Mouse (Mus musculus) limb, embryonic 11.5 days (tissue): ENCODE measurements around the gene Abhd4. TPM values are rescaled to one million over a fixed set of nuclear protein-coding genes. Genes with fewer than 3 reads are reported as not detected.

Experiments used
- ATAC-seq: fragments of 200-750 bp; cut with Nextera tagmentation; 2 replicates; pipeline ENCODE4 v1.8.0; 2017; ENCODE audit warnings: low read depth; ENCODE audit not compliant: insufficient number of reproducible peaks, low FRiP score, low TSS enrichment
- DNase-seq: peaks from one replicate; pipeline ENCODE4 v3.0.0-alpha.2; 2015; ENCODE audit warnings: low spot score
- H3K27ac ChIP-seq: fragments of 300-500 bp; sonication (generic); replicated peaks from 2 replicates; pipeline ENCODE4 v1.5.1; 2014; ENCODE audit warnings: low read depth, mild to moderate bottlenecking, low read length
- H3K27me3 ChIP-seq: fragments of 300-500 bp; sonication (generic); 2 replicates; pipeline ENCODE4 v1.6.1; 2014; ENCODE audit warnings: mild to moderate bottlenecking, low read length, mixed read lengths; ENCODE audit not compliant: control insufficient read depth, insufficient read depth
- H3K36me3 ChIP-seq: fragments of 300-500 bp; sonication (generic); 2 replicates; pipeline ENCODE4 v1.6.1; 2014; ENCODE audit warnings: mild to moderate bottlenecking, low read length, moderate library complexity, mixed read lengths; ENCODE audit not compliant: control insufficient read depth, insufficient read depth
- H3K4me1 ChIP-seq: fragments of 300-500 bp; sonication (generic); 2 replicates; pipeline ENCODE4 v1.6.1; 2014; ENCODE audit warnings: low read length, mixed read lengths; ENCODE audit not compliant: control insufficient read depth, insufficient read depth
- H3K4me2 ChIP-seq: fragments of 300-500 bp; sonication (generic); 2 replicates; pipeline ENCODE4 v1.6.1; 2014; ENCODE audit warnings: low read depth, mild to moderate bottlenecking, moderate library complexity; ENCODE audit not compliant: severe bottlenecking
- H3K4me3 ChIP-seq: fragments of 300-500 bp; sonication (generic); 2 replicates; pipeline ENCODE4 v1.5.1; 2014; ENCODE audit warnings: low read depth, low read length
- H3K9ac ChIP-seq: fragments of 300-500 bp; sonication (generic); 2 replicates; pipeline ENCODE4 v1.6.1; 2014; ENCODE audit warnings: mild to moderate bottlenecking, low read length
- H3K9me3 ChIP-seq: fragments of 300-500 bp; sonication (generic); 2 replicates; pipeline ENCODE4 v1.6.1; 2016; ENCODE audit warnings: low read length; ENCODE audit not compliant: control insufficient read depth
- WGBS: fragments of 180-500 bp; shearing (Covaris S2); extraction: QIAGEN DNeasy Blood & Tissue Kit; methylation state at CpG from one replicate; pipeline ENCODE4 v1.1.7; 2014; 5-methylcytosine and 5-hydroxymethylcytosine counted together
- polyA plus RNA-seq: library from polyadenylated mRNA; unstranded; fragments of >200 nt; fragmentation: Nextera tagmentation; extraction: Ambion mirVana; gene quantifications from 2 replicates; pipeline ENCODE4 v1.2.1, GENCODE M21; 2014

Abhd4 gene
- polyA plus RNA-seq, 1 experiment from 2014 or later = 38.9 TPM

- no peak overlapping the region for H3K4me3 ChIP-seq
- H3K9ac ChIP-seq = no peak overlapping the region
- WGBS = 69% methylated on average over 7 of the region's 7 CpGs
- no peaks in the 10 kb centered on the region for H3K9me3 ChIP-seq
- DNase-seq = no peak
- H3K4me1 ChIP-seq = peaks cover 7% of the 10 kb centered on the region
- H3K36me3 ChIP-seq = peaks cover 2% of the 10 kb centered on the region; the same call in 1 of the 2 replicates
- no peak overlapping the region for H3K27ac ChIP-seq
- H3K4me2 ChIP-seq = no peak overlapping the region
- H3K27me3 ChIP-seq = no peaks in the 10 kb centered on the region
- ATAC-seq = no peak
Observed at GRCm38 (mm10) chr14:54258131-54258670, 4.2 kb downstream of the Abhd4 start.

- DNase-seq = peak; percentile 98
- WGBS = under 1% methylated on average over 35 of the region's 35 CpGs
- H3K9ac ChIP-seq = peak overlapping the region; percentile 58; the same call in 1 of the 2 replicates
- H3K9me3 ChIP-seq = no peaks in the 10 kb centered on the region
- peaks cover 7% of the 10 kb centered on the region for H3K4me1 ChIP-seq
- peak overlapping the region; percentile 64 for H3K27ac ChIP-seq
- no peaks in the 10 kb centered on the region for H3K27me3 ChIP-seq
- peak; percentile 92 for ATAC-seq
- H3K36me3 ChIP-seq = peaks cover 2% of the 10 kb centered on the region; the same call in 1 of the 2 replicates
- peak overlapping the region; percentile 83 for H3K4me2 ChIP-seq
- peak overlapping the region; percentile 62 for H3K4me3 ChIP-seq
Observed at GRCm38 (mm10) chr14:54259003-54259721, 5.2 kb downstream of the Abhd4 start.

DNA sequence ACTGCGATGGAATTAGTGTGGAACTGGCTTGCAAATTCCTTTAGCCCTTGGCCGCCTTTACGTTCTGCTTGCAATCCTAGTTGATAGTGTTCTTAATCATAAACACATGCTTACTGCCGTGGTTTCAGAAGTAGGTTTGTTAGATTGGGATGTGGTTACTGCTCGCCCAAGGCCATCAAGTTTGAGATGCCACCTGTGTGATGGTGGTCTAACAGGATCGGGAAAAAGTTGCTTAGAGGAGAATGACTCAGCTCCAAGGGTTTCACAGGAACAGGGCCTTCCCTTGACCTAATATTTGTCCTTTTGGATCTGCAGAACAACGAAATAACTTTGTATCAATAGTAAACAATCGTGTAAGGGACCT, 5.7 kb downstream of the Abhd4 start:
- H3K36me3 ChIP-seq = peaks cover 2% of the 10 kb centered on the region; the same call in 1 of the 2 replicates
- peak overlapping the region; percentile 58; the same call in 1 of the 2 replicates for H3K9ac ChIP-seq
- peaks cover 7% of the 10 kb centered on the region for H3K4me1 ChIP-seq
- H3K27me3 ChIP-seq = no peaks in the 10 kb centered on the region
- no peaks in the 10 kb centered on the region for H3K9me3 ChIP-seq
- H3K27ac ChIP-seq = no peak overlapping the region
- DNase-seq (no peak), ATAC-seq (peak; percentile 5; the same call in 1 of the 2 replicates)
- peak overlapping the region; percentile 62 for H3K4me3 ChIP-seq
- peak overlapping the region; percentile 83 for H3K4me2 ChIP-seq
- WGBS = 16% methylated on average over 8 of the region's 8 CpGs

- H3K27ac ChIP-seq = no peak overlapping the region
- 81% methylated on average over 2 of the region's 2 CpGs for WGBS
- H3K36me3 ChIP-seq = peaks cover 2% of the 10 kb centered on the region; the same call in 1 of the 2 replicates
- DNase-seq (no peak), ATAC-seq (no peak)
- no peak overlapping the region for H3K9ac ChIP-seq
- H3K4me3 ChIP-seq = peak overlapping the region; percentile 62; the same call in 1 of the 2 replicates
- H3K9me3 ChIP-seq = no peaks in the 10 kb centered on the region
- peaks cover 7% of the 10 kb centered on the region for H3K4me1 ChIP-seq
- H3K4me2 ChIP-seq = peak overlapping the region; percentile 83; the same call in 1 of the 2 replicates
- no peaks in the 10 kb centered on the region for H3K27me3 ChIP-seq
Observed at GRCm38 (mm10) chr14:54260196-54260595, 6.2 kb downstream of the Abhd4 start.

- Histone ChIP-seq H3K36me3 (peaks cover 2% of the 10 kb centered on the region; the same call in 1 of the 2 replicates), H3K4me1 (peaks cover 7% of the 10 kb centered on the region), H3K4me3 (no peak overlapping the region), H3K4me2 (no peak overlapping the region), H3K9me3 (no peaks in the 10 kb centered on the region), H3K9ac (no peak overlapping the region), H3K27me3 (no peaks in the 10 kb centered on the region), H3K27ac (no peak overlapping the region)
- DNase-seq (no peak), ATAC-seq (no peak)
- WGBS = 91% methylated on average over 2 of the region's 2 CpGs
Observed at GRCm38 (mm10) chr14:54261386-54261785, 7.4 kb downstream of the Abhd4 start.

DNA sequence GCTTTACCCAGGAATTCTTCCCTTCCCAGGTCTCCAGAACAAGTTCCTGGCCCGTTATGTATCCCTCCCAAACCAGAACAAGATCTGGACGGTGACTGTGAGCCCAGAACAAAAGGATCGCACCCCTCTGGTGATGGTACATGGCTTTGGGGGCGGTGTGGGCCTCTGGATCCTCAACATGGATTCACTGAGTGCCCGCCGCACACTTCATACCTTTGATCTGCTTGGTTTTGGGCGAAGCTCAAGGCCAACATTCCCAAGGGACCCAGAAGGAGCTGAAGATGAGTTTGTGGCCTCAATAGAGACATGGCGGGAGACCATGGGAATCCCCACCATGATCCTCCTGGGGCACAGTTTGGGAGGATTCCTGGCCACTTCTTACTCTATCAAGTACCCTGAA, 8.6 kb downstream of the Abhd4 start:
- Histone ChIP-seq H3K9me3 (no peaks in the 10 kb centered on the region), H3K27me3 (no peaks in the 10 kb centered on the region), H3K27ac (no peak overlapping the region), H3K4me2 (no peak overlapping the region), H3K4me1 (peaks cover 7% of the 10 kb centered on the region), H3K36me3 (peaks cover 2% of the 10 kb centered on the region; the same call in 1 of the 2 replicates), H3K4me3 (no peak overlapping the region), H3K9ac (no peak overlapping the region)
- DNase-seq (no peak), ATAC-seq (no peak)
- WGBS = 89% methylated on average over 8 of the region's 8 CpGs

- Histone ChIP-seq H3K4me1 (peaks cover 7% of the 10 kb centered on the region), H3K36me3 (peaks cover 2% of the 10 kb centered on the region; the same call in 1 of the 2 replicates), H3K9me3 (no peaks in the 10 kb centered on the region), H3K27me3 (no peaks in the 10 kb centered on the region), H3K4me2 (no peak overlapping the region), H3K4me3 (no peak overlapping the region), H3K9ac (no peak overlapping the region), H3K27ac (no peak overlapping the region)
- no peak for ATAC-seq
- DNase-seq = no peak
- whole genome bisulfite sequencing = 93% methylated on average over 6 of the region's 6 CpGs
Observed at GRCm38 (mm10) chr14:54263099-54263498, 9.1 kb downstream of the Abhd4 start.

GRCm38 (mm10) chr14:54264231-54264630, 10.2 kb downstream of the Abhd4 start:
- Histone ChIP-seq H3K36me3 (peaks cover 2% of the 10 kb centered on the region; the same call in 1 of the 2 replicates), H3K9ac (no peak overlapping the region), H3K4me2 (no peak overlapping the region), H3K27ac (no peak overlapping the region), H3K27me3 (no peaks in the 10 kb centered on the region), H3K9me3 (no peaks in the 10 kb centered on the region), H3K4me1 (peaks cover 4% of the 10 kb centered on the region), H3K4me3 (no peak overlapping the region)
- ATAC-seq = no peak
- DNase-seq = no peak
- 89% methylated on average over 7 of the region's 7 CpGs for WGBS
